Mouse (Mus musculus): ENCODE data around the gene Dct. TPM values are rescaled to one million over a fixed set of nuclear protein-coding genes. Genes with fewer than 3 reads are reported as not detected.

The Dct gene
- total RNA-seq, 2 experiments from 2014 or later, result 0.38 to 0.42 TPM

DNA sequence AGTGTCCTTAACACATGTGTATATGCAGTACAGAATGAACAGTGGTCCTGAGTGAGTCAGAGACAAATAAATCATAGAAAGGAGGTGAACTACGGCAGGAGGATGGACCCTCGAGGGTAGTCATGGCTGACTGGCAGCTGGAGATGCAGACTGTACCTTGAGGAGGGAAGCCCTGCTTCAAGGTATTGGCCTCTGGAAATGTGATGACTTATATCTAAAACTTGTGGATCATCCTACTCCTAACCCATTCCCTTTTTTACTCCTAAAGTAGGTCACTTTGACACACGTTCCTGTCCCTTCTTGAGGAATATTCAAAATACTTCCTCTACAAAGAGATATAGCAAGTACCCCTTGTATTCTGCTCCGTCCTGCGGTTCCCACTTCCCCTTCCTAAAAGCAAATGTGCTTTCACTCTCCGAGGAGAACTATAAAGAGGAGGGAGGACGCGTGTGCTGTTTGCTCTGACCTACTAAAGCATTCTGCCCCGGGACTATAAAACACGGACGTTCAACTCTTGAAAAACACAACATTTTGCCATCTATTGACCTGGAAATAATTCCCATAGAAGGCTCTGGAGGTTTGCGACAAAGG is 2.3 kb downstream of the Dct start:
- no peak for DNase-seq
- intact Hi-C loops (cut with DNase I), result no loop called here

DNA sequence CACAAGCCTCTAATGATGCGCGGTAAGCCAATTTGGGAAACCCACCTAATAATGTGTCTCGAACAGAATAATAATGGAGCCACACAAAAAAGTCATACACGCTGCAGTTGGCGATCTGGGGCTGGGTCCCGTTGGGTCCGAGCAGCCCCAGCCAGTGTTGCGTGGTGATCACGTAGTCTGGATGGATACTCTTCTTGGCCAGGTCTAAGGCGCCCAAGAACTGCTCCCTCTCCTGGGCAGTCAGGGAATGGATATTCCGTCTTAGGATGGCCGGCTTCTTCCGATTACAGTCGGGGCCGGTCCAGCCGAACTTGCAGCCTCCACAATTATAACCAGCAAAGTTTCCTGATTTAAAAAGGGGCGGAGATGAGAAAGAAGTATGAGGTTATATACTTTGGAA is 9.1 kb downstream of the Dct start:
- intact Hi-C loops (cut with DNase I), result no loop called here
- no peak for DNase-seq

DNA sequence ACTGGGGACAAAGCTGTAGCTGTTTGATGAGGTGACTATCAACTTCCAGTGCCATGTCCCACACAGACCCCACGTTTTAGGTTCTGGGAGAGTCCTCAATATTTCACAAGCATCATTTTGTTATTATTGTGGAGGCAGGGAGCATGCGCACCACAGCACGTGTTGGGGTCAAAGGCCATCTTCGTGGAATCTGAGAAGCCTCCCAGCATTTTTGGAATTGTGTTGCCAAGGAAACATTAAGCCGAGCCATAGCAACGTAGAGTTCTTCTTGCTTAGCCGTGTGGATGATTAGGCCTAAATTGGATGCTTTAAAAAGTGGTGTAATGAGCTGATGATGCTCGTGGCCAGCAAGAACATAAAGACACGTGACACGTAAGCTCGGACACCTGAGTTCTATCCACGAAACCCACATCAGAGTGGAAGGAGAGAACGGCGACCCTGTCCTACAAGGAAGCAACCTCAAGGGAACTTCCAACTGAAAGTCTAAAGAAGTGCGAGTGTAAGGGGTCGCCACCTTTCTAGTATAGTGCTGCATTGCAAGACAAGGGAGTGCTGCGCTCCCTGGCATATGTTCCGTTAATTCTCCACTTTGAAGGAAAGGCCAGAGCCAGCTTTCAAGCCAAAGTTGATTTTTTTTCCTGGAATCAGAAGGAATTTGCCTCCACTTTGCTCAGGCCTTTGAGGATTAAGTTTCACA is 9.8 kb downstream of the Dct start:
- intact Hi-C loops (cut with DNase I), result no loop called here
- DNase-seq, result no peak

GRCm38 (mm10) chr14:118040550-118041250 is 11.3 kb downstream of the Dct start:
- DNase-seq, result no peak
- intact Hi-C loops (cut with DNase I), result no loop called here

GRCm38 (mm10) chr14:118039074-118039473 is 13.0 kb downstream of the Dct start:
- intact Hi-C loops (cut with DNase I), result no loop called here
- no peak for DNase-seq

GRCm38 (mm10) chr14:118027564-118027963 is 24.5 kb downstream of the Dct start:
- DNase-seq, result no peak
- intact Hi-C loops (cut with DNase I), result no loop called here

DNA sequence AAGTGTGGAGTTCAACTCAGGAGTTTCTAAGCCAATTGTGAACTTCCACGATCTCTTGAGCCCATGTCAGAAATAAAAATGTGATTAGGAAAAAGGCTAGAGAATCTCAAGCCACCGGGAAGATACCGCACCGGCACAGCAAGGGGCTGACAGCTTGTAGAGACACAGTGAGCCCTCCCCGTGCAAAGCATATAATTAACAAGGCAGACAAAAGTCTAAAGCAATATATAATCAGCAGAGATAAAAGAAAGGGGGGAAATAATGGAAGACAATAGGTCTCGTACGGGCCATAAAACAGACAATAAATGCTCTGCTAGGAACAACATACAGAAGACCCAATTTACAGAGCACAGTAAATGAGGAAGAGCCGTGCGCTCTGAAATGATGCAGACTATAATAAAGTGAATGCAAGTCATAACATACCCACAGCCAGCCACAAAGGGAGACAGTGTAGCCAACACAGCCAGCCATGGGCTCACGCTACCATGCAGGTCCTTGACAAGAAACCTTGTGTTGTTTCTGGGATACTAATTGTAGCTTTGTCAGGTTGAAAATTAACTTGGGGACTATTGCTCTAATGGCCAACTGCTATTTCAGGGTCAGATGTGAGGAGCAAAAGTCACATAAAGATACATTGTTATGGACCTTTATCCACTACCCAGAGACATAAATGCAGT is 30.0 kb downstream of the Dct start:
- no peak for DNase-seq
- intact Hi-C loops (cut with DNase I), result no loop called here

DNA sequence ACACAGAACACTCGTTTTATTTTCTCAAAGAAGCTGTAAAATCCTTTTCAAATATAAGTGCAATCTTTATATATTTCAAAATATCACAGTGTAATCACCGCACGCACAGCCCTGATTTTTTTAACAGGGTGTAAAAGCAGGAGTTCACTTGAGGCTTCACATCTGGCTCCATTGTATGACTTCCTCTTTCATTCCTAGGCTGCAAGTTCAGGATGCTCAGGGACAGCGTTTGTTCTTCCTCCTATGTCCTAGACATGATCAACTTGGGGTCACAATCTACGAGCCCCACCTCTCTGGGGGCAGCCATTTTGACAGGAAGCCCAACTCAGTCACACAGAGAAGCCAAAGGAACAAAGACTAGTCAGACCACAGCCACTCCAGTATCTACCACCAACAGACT is 32.7 kb downstream of the Dct start:
- DNase-seq, result no peak
- intact Hi-C loops (cut with DNase I), result no loop called here

- intact Hi-C loops (cut with DNase I), result no loop called here
- DNase-seq, result no peak
Measured at GRCm38 (mm10) chr14:118013237-118013636, 38.8 kb downstream of the Dct start.

DNA sequence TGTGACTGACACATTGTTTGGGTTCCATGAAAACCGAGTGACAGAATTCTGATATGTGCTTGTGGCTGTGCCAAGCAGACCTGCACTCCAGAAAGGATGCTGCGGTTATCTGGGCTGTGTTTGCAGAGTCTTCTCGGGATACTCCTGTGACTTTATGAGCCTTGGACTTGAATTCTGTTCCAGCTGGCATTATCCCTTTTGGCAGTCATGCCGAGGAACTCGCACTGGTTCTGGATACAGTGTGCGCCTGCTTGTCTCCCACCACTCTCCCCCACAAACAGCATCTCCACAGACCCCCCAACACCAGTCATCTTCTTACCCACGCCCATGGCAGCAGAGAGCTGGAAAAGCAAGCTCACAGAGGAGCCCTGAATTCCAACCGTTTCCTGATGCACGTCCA is 42.5 kb downstream of the Dct start:
- intact Hi-C loops (cut with DNase I), result no loop called here
- DNase-seq, result no peak

GRCm38 (mm10) chr14:118005697-118006096 is 46.3 kb downstream of the Dct start:
- intact Hi-C loops (cut with DNase I), result no loop called here
- peak in 1 of 2 experiments; percentile 8 for DNase-seq

GRCm38 (mm10) chr14:118004434-118004833 is 47.6 kb downstream of the Dct start:
- no peak for DNase-seq
- intact Hi-C loops (cut with DNase I), result loop anchor here (5.0 kb wide), 1 partner anchor 148 kb away; no protein-coding TSS in a partner anchor

- DNase-seq, result no peak
- intact Hi-C loops (cut with DNase I), result no loop called here
Measured at GRCm38 (mm10) chr14:117993845-117994244, 58.2 kb downstream of the Dct start.

DNA sequence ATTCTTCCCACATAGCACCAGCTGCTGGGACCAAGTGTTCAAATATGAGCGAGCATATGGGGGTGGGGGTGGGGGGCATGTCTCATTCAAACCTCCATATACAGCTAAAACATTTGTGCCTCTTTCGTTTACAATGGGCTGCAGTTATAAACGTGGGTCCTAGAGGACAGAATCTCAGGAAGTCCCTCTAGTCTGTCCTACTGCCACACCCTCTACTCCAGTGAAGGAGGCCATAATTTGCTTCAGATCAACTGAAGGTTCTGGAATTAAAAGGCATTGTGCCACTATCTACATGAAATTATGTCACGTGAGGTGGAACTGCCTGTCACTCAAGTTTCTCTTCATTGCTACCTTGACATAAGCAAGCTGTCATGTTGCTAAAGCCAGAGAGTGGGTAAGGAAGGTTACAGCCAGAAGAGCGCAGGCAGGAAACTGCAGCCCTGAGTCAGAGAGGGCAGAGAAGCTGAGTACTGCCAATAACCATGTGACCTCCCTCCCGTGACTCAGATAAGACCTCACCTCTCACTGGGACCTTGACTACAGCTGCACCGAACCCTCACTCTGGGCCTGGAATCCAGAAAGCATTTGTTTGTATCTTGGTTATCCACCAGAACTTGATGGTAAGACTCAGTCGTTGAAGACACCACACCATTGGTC is 59.3 kb downstream of the Dct start:
- DNase-seq, result no peak
- intact Hi-C loops (cut with DNase I), result no loop called here

DNA sequence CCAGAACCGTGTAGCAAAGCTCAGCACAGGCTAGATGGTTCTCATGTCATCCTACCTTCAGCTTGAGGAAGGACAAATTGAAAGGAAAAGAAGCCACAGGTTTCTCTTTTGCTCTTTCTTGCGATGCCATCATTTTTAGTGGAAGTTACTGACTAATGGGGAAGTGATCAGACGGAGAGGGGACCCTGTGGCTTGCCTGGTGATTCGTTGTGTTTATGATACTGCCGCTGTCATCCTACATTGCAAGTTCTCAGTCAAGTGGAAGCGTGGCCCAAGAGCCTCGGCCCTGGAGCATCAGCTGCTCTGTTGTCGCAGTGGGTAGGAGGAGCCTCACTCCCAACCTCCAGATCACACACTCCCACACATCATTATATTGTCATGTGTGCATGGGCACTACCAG is 61.8 kb downstream of the Dct start:
- intact Hi-C loops (cut with DNase I), result no loop called here
- DNase-seq, result no peak

GRCm38 (mm10) chr14:117988444-117988843 is 63.6 kb downstream of the Dct start:
- intact Hi-C loops (cut with DNase I), result no loop called here
- no peak for DNase-seq

DNA sequence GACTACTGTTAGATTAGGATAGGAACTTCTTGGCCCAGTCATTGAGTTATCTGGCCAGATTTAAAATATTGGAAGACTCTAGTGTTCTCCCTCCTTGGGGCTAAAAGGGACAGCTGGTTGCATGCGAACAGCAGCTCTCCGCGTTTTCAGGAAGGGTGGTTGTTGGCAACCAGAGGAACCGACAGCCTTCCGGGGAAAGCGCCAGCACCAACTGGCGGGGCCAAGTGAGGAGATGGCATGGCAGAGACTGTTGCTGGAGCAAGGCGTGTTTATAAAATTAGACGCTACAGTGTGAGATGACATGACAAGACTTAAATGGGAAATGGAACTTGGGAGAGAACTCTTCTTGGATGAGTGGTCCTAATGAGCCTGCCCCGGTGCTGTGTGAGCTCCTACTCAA is 70.5 kb downstream of the Dct start:
- DNase-seq, result no peak
- intact Hi-C loops (cut with DNase I), result no loop called here

GRCm38 (mm10) chr14:117972576-117972975 is 79.5 kb downstream of the Dct start:
- DNase-seq, result no peak
- intact Hi-C loops (cut with DNase I), result no loop called here
